Mouse (Mus musculus): Measurements from ENCODE around the gene Adamts14. TPM values are rescaled to one million over a fixed set of nuclear protein-coding genes. Genes with fewer than 3 reads are reported as not detected.
A peak's percentile ranks its signal among the peaks of the same experiment; 100 is the strongest.

Adamts14 gene
- polyA plus RNA-seq, 1 experiment from 2014 or later = 0.42 TPM

DNA sequence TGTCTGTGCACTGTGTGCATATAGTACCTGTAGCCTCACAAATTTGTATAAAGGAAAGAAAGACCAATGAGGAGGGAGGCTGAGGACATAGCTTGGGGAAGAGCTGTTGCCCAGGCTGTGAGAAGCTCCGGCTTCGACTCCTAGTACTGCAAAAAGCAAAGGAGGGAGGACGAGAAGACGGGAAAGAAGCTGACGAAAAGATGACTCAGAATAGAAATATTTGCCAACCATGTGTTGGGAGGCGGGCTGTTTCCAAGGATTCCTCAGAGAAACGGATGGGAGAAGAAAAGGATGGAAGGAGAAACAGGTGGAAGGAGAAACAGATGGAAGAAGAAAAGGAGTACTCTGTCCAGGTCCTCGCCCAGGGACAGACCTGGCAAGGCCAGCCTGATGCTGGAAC, 21.0 kb upstream of the Adamts14 start:
- H3K36me3 ChIP-seq (replicated peaks) = no peaks in the 10 kb centered on the region
- no peak for DNase-seq (ENCODE audit: low spot score)
- no peaks in the 10 kb centered on the region for H3K4me1 ChIP-seq
- no peak overlapping the region for H3K4me3 ChIP-seq
- H3K27me3 ChIP-seq (replicated peaks; ENCODE audit: low read depth, poor library complexity, severe bottlenecking) = no peaks in the 10 kb centered on the region
- 86% methylated on average over 8 of the region's 8 CpGs for WGBS
- no peaks in the 10 kb centered on the region for H3K9me3 ChIP-seq
- H3K27ac ChIP-seq (replicated peaks) = no peak overlapping the region

DNA sequence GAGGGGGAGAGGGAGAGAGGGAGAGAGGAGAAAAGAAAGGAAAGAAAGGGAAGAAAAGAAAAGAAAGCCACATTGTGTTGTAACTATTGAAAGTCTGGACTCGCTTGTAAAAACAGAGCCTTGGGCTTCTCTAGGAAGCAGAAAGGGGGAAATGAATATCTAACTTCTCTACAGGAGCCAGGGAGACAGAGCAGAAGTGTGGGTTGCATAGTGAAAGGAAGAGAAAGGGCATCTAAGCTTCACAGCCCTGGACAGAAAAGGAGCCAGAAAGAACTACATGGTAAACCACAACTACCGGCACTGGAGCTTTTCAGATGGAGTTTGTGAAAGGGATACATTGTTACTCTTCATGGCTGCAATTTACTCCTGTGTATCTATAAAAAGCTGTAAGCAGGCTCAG, 17.2 kb upstream of the Adamts14 start:
- DNase-seq (ENCODE audit: low spot score) = no peak
- Histone ChIP-seq H3K36me3 (replicated peaks) (no peaks in the 10 kb centered on the region), H3K4me3 (no peak overlapping the region), H3K9me3 (no peaks in the 10 kb centered on the region), H3K27ac (replicated peaks) (no peak overlapping the region), H3K27me3 (replicated peaks; ENCODE audit: low read depth, poor library complexity, severe bottlenecking) (no peaks in the 10 kb centered on the region), H3K4me1 (0 out of 2 replicates have a peak, but pooled peaks cover 4% of the 10 kb centered on the region)
- WGBS = 53% methylated on average over 2 of the region's 2 CpGs

DNA sequence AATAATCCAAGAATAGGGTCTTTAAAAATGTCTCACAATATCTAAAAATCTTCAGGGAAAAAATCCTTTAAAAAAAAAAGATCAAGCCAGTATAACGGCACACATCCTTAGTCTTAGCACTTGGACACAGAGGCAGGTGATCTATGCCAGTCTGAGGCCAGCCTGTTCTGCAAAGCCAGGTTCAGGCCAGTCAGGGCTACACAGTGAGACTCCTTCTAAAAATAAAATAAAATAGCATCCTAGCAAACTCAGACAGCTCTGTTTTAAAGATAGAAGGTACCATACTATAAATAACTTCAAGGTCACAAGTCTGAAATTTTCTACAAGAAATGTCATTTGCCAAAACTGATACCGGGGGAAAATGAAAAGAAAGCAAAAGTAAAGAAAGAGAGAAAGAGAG, 16.8 kb upstream of the Adamts14 start:
- Histone ChIP-seq H3K4me3 (no peak overlapping the region), H3K27me3 (replicated peaks; ENCODE audit: low read depth, poor library complexity, severe bottlenecking) (no peaks in the 10 kb centered on the region), H3K36me3 (replicated peaks) (no peaks in the 10 kb centered on the region), H3K27ac (replicated peaks) (no peak overlapping the region), H3K4me1 (0 out of 2 replicates have a peak, but pooled peaks cover 4% of the 10 kb centered on the region), H3K9me3 (no peaks in the 10 kb centered on the region)
- 90% methylated on average over 2 of the region's 2 CpGs for WGBS
- no peak for DNase-seq (ENCODE audit: low spot score)

DNA sequence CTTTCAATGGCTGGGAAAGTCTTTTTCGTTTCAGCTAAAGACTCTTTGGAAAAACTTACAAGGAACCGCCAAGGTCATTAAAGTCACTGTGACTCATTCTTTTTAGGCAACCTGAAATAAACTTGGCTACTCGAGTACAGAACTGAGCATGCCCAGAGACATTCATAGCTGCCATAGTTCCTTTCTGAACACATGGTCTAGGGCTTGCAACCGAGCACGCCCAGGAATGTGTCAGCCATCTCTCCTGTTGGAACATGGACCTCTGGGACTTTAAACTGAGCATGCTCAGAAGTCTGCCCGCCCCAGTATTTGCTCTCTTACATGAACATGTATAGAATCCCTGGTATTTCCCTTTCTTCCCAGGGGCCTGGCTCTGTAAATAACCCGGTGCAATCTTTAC, 13.0 kb upstream of the Adamts14 start:
- 0 out of 2 replicates have a peak, but pooled peaks cover 4% of the 10 kb centered on the region for H3K4me1 ChIP-seq
- H3K36me3 ChIP-seq (replicated peaks) = no peaks in the 10 kb centered on the region
- DNase-seq (ENCODE audit: low spot score) = no peak
- H3K27ac ChIP-seq (replicated peaks) = no peak overlapping the region
- 81% methylated on average over 7 of the region's 7 CpGs for WGBS
- no peaks in the 10 kb centered on the region for H3K9me3 ChIP-seq
- H3K4me3 ChIP-seq = no peak overlapping the region
- H3K27me3 ChIP-seq (replicated peaks; ENCODE audit: low read depth, poor library complexity, severe bottlenecking) = no peaks in the 10 kb centered on the region

DNA sequence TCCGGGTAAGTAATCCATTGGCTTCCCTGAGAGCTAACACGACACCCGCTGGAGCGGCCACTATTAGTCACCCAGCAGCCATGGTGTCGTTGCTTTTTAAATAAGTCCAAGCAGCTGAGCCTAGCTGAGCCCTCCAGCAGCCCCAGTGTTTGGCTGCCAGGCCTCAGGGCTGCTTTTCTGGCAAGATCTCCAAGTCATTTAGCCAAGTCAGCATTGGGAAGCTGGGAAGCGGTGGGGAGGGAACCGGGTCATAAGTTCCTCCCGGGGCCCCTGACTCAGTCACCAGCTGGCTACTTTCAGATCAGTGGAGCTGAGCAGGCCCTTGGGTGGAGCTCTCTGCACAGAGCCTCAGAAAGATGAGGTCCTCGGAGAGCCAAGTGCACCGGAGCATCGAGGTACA, 12.0 kb upstream of the Adamts14 start:
- 85% methylated on average over 11 of the region's 11 CpGs for WGBS
- H3K36me3 ChIP-seq (replicated peaks) = no peaks in the 10 kb centered on the region
- H3K27me3 ChIP-seq (replicated peaks; ENCODE audit: low read depth, poor library complexity, severe bottlenecking) = no peaks in the 10 kb centered on the region

DNA sequence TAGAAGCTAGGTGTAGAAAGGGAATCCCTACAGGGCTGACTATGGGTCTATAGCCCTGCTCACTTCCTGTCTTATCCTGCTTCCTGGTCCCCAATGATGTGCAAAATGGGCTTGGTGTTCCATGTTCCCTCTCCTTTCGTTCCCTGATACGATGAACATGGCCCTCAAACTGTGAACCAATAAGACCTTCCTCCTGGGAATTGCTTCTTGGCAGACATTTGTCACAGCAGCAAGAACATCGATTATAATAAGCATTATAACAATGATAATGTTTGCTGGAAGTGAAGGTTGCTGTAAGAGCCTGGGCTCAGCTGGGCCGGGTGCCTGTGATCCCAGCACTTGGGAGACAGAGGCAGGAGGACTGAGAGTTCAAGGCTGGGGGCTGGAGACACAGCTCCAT, 11.1 kb upstream of the Adamts14 start:
- Histone ChIP-seq H3K36me3 (replicated peaks) (no peaks in the 10 kb centered on the region), H3K27ac (replicated peaks) (no peak overlapping the region), H3K27me3 (replicated peaks; ENCODE audit: low read depth, poor library complexity, severe bottlenecking) (no peaks in the 10 kb centered on the region), H3K9me3 (no peaks in the 10 kb centered on the region), H3K4me3 (no peak overlapping the region), H3K4me1 (0 out of 2 replicates have a peak, but pooled peaks cover 4% of the 10 kb centered on the region)
- 88% methylated on average over 4 of the region's 4 CpGs for WGBS
- no peak for DNase-seq (ENCODE audit: low spot score)

More for the DNA sequence above, 12.0 kb upstream of the Adamts14 start:
- Histone ChIP-seq H3K27ac (replicated peaks) (no peak overlapping the region), H3K4me1 (0 out of 2 replicates have a peak, but pooled peaks cover 4% of the 10 kb centered on the region), H3K9me3 (no peaks in the 10 kb centered on the region), H3K4me3 (no peak overlapping the region)
- no peak for DNase-seq (ENCODE audit: low spot score)

DNA sequence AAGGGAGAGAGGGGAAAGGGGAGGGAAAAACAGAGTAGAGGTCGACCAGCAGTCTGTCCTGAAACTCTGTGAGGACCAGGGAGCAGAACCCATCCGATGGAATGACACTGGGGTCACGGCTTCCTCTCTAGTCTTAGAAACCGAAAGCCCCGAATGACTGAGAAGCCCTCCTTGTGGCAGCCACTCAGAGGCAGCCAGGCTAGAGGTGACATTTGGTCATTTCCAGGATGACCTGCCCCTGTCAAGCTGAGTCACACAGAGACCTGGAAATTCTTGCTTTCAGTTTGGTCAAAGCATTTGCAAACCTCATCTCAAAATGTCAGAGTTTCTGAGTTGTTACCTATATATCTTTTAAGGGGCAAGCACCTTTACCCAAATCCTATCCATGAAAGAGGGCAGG, 7.9 kb upstream of the Adamts14 start:
- H3K36me3 ChIP-seq (replicated peaks) = no peaks in the 10 kb centered on the region
- H3K27ac ChIP-seq (replicated peaks) = no peak overlapping the region
- no peaks in the 10 kb centered on the region for H3K27me3 ChIP-seq (replicated peaks; ENCODE audit: low read depth, poor library complexity, severe bottlenecking)
- 74% methylated on average over 5 of the region's 5 CpGs for WGBS
- DNase-seq (ENCODE audit: low spot score) = no peak
- H3K4me3 ChIP-seq = no peak overlapping the region
- H3K4me1 ChIP-seq = peaks cover 6% of the 10 kb centered on the region
- H3K9me3 ChIP-seq = no peaks in the 10 kb centered on the region

DNA sequence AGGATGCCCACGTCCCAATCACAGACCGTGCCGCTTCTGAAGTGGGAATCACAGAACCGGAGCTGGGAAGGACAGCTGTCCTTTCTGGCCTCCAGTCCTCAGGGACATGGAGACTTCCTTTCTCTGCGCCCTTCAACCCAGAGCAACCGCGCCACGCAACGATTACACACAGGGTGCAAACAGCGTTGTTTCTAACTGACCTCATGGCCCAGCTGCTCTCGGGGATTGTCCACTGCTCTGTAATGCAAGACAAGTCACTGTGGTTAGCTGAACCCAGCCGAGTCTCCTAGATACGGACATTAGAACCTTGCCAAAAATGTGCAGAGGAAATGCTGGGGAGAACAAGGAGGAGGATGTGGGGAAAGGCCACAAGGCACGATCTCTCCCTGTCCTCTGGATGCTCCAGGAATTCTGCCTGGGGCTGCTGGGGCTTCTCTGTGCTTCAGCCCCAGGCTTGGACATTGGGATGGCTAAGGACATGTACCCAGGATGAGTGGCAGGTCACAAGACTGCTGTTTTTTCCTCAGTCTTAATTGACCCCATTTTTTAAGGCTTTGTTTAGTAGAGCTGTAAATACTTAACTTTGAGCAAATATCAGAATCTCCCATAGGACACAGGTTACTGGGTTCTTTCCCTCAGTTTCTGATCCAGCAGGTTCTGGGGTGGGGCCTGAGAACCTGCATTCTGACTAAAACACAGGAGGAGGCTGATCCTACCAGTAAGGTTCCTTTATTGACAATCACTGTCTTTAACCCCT, 4.9 kb upstream of the Adamts14 start:
- no peak for DNase-seq (ENCODE audit: low spot score)
- WGBS = 63% methylated on average over 14 of the region's 14 CpGs
- no peak overlapping the region for H3K4me3 ChIP-seq
- H3K9me3 ChIP-seq = no peaks in the 10 kb centered on the region
- peaks cover 26% of the 10 kb centered on the region for H3K27me3 ChIP-seq (replicated peaks; ENCODE audit: low read depth, poor library complexity, severe bottlenecking)
- no peaks in the 10 kb centered on the region for H3K36me3 ChIP-seq (replicated peaks)
- no peak overlapping the region for H3K27ac ChIP-seq (replicated peaks)
- H3K4me1 ChIP-seq = peaks cover 30% of the 10 kb centered on the region

DNA sequence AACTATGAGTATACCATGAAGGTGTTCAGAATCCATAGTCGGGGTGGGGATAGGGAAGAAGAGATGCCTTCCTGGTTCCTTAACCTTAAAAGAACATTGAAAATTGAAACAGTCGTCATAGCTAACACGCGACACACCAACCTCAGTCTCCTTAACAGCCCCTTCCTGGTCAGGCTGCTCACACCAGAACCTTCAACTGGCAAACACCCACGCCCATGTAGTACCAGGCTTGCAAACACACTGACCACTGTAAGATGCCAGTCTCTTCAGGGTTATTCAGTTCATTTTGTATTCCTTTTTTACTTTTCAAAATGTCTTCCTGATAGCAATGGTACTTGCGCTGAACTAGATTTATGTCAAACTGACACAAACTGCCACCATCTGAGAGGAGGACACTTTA, 3.8 kb upstream of the Adamts14 start:
- Histone ChIP-seq H3K27me3 (replicated peaks; ENCODE audit: low read depth, poor library complexity, severe bottlenecking) (peaks cover 36% of the 10 kb centered on the region), H3K4me1 (peaks cover 41% of the 10 kb centered on the region), H3K9me3 (no peaks in the 10 kb centered on the region), H3K36me3 (replicated peaks) (no peaks in the 10 kb centered on the region), H3K27ac (replicated peaks) (no peak overlapping the region), H3K4me3 (no peak overlapping the region)
- whole genome bisulfite sequencing = 94% methylated on average over 6 of the region's 6 CpGs
- no peak for DNase-seq (ENCODE audit: low spot score)

DNA sequence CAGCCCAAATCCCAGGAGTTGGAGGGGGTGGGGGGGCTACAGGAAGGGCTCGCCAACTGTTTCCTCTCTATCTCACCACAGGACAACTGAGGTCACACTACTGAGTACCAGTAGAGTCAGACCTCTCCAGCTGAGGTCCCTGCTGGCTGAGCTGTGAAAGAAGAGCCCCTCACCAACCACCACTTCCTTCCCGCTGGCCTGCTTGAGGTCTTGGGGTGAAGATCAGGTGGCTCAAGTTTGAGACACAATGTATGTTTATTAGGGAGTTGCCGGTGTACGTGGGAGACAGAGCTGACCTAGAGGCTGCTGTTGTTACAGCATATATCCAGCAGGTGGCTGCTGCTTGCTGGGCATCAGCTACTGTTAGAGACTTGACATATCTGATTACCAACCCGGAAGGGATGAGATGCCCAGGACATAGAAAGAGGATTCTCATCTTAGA, 2.5 kb upstream of the Adamts14 start:
- H3K27ac ChIP-seq (replicated peaks) = no peak overlapping the region
- peak; percentile 62 for DNase-seq (ENCODE audit: low spot score)

DNA sequence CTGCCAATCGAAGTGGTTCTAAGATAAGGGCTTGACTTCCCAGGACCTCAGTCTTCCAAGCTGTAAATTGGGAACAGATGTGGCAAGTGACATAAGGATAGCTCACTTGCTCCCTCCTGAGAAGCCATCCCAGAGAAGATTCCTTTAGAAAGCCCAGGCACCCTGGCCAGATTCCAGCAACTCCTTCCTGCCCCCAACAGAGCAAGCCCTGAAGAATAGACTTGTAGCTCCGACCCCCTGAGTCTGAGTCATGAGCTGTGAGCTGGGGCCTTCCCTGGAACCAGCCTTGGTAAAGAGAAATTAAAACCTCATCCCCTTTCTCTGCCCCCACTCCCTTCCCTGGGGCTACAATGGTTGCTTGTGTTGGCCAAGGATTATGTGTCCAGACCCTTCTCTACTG, 1.3 kb upstream of the Adamts14 start:
- no peaks in the 10 kb centered on the region for H3K9me3 ChIP-seq
- H3K4me1 ChIP-seq = peaks cover 54% of the 10 kb centered on the region
- H3K27ac ChIP-seq (replicated peaks) = no peak overlapping the region
- no peak overlapping the region for H3K4me3 ChIP-seq
- whole genome bisulfite sequencing = 58% methylated on average over 2 of the region's 2 CpGs
- no peaks in the 10 kb centered on the region for H3K36me3 ChIP-seq (replicated peaks)
- no peak for DNase-seq (ENCODE audit: low spot score)
- H3K27me3 ChIP-seq (replicated peaks; ENCODE audit: low read depth, poor library complexity, severe bottlenecking) = peaks cover 48% of the 10 kb centered on the region

More for the DNA sequence above, 2.5 kb upstream of the Adamts14 start:
- WGBS = 5% methylated on average over 5 of the region's 5 CpGs
- Histone ChIP-seq H3K9me3 (no peaks in the 10 kb centered on the region), H3K4me1 (peaks cover 47% of the 10 kb centered on the region), H3K36me3 (replicated peaks) (no peaks in the 10 kb centered on the region), H3K4me3 (peak overlapping the region; percentile 19; the same call in 1 of the 2 replicates), H3K27me3 (replicated peaks; ENCODE audit: low read depth, poor library complexity, severe bottlenecking) (peaks cover 46% of the 10 kb centered on the region)

DNA sequence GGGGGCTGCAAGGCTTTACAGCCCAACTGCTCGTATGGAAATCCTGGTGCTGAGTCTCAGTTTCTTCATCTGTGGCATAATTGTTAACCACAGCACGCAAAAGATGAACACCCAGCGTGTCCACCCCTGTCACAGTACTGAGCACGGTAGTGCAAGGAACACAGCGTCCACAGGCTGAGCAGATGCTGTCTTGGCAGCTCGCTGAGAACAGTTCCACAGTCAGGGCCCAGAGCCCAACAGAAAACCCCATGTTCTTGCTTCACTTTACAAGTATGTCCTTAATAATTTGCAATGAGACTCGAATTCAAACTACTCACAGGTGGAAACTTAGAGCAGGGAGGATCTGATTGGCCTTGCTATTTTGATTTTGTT, 592 bp upstream of the Adamts14 start:
- no peaks in the 10 kb centered on the region for H3K36me3 ChIP-seq (replicated peaks)
- H3K4me1 ChIP-seq = peaks cover 58% of the 10 kb centered on the region
- no peak for DNase-seq (ENCODE audit: low spot score)
- H3K27ac ChIP-seq (replicated peaks) = peak overlapping the region; percentile 85; the same call in 1 of the 2 replicates
- H3K9me3 ChIP-seq = no peaks in the 10 kb centered on the region
- H3K4me3 ChIP-seq = peak overlapping the region; percentile 71
- peaks cover 48% of the 10 kb centered on the region for H3K27me3 ChIP-seq (replicated peaks; ENCODE audit: low read depth, poor library complexity, severe bottlenecking)
- WGBS = 48% methylated on average over 7 of the region's 7 CpGs

DNA sequence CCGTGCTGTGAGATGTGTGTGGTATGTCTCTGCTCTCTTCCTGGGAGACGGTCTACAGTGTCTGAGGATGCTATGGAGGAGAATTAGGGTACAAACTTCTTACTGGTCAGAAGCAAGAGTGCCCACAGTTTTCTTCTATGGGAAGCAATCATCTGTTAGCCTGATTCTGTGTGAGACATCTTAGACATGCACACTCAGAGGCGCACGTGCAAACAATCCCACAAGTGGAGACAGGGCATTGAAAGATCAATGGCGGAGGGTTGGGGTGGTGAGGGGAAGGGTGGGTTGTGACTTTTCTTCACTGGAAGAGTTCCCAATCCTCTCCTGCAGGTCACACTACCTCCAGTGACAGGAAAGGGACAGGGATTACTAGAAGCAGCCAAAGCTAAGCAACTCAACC, 607 bp downstream of the Adamts14 start:
- Histone ChIP-seq H3K4me3 (peak overlapping the region; percentile 71), H3K36me3 (replicated peaks) (no peaks in the 10 kb centered on the region), H3K27ac (replicated peaks) (peak overlapping the region; percentile 85), H3K9me3 (no peaks in the 10 kb centered on the region), H3K4me1 (peaks cover 52% of the 10 kb centered on the region), H3K27me3 (replicated peaks; ENCODE audit: low read depth, poor library complexity, severe bottlenecking) (peaks cover 50% of the 10 kb centered on the region)
- no peak for DNase-seq (ENCODE audit: low spot score)
- 39% methylated on average over 5 of the region's 5 CpGs for WGBS

Data from embryonic facial prominence, embryonic 10.5 days (tissue).